Mouse (Mus musculus) thymus, postnatal 0 days (tissue): ENCODE data around the gene Slc6a4. TPM values are rescaled to one million over a fixed set of nuclear protein-coding genes. Genes with fewer than 3 reads are reported as not detected.
A peak's percentile ranks its signal among the peaks of the same experiment; 100 is the strongest.

ENCODE experiments used
- DNase-seq: peaks from one replicate; pipeline ENCODE4 v3.0.0-alpha.2; 2015; ENCODE audit warnings: low spot score
- polyA plus RNA-seq: library from polyadenylated mRNA; unstranded; fragments of >200 nt; fragmentation: Nextera tagmentation; extraction: Ambion mirVana; gene quantifications from 2 replicates; pipeline ENCODE4 v1.2.1, GENCODE M21; 2015

Gene Slc6a4
- 0.66 and 1.1 TPM in 2 replicates for polyA plus RNA-seq

DNA sequence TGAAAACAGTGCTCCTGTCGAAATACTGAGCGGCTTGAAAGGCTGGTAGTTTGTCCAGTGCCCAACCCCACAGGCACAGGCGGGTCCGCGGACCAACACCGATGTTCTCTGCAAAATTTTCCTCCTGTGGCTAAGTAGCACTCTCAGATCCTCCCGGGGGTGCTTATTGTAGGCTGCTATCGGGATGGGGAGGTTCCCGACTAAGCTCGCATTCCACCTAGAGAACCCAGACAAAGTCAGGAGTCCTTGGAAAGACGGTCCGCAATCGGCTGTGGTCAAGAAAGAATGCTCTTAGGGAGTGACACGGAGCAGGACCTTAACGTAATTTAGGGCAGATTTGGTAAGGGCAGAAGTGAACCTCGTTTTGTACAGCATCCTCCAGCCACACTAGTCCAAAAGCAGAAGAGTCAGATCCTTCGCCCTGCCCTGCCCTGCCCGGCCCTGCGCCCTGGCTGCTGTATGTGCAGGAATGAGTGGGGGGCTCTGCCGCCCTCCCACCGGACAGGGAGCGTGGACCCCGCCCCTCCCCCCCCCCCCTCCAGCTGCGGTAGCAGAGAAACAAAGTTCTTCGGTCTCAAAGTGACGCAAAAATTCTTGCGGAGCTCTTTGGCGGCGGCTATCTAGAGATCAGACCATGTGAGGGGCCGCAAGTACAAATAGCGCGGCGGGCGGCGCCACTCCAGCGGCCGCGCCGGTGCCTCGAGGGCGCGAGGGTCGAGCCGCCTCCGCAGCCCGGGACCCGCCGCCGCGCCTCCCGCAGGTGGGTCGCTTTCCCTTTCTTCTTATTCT lies at the start of gene Slc6a4:
Gene Slc6a4, plus strand, starts transcription at position 688 of the 789 bp plus-strand sequence.
- peak; percentile 11 for DNase-seq

DNA sequence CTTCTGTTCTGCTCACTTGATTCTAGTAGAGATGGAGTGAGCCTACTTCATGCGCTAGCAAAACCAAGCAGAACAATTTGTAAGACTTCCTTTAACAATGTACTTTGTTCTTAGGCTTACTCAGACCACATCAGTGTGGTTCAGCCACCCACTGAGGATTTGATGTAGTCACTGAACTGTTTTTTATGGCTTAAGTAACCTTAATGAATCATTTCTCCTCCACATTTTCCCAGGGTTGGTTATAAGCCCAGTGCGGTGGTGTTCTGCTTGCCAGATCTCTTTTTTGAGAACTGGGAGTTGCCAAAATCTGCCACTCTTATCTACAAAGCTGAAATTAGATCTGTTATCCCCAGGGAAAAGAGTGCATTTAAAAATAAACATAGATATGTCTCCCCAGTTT lies 44.9 kb upstream of the Slc6a4 start:
- no peak for DNase-seq

- no peak for DNase-seq
Measured at GRCm38 (mm10) chr11:76965703-76966102, 32.7 kb upstream of the Slc6a4 start.

DNA sequence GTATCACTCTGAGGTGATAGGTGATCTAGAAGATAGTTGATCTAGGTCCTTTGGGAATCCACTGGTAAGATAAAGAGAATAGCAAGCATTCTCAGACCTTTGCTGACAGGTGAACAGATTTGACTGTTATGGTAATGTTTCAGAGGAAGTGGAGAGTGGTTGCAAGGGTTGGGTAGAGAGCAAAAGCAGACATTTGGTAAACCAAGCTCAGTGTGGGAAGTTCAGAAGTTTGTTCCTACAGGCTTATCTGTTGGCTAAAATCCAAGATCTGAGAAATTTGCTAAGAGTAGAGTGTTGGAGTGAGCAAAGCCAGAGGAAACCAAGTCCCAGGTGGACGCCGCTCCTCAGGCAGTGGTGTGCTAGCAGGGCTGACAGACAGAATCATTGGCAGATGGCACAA lies 28.1 kb upstream of the Slc6a4 start:
- DNase-seq = no peak

GRCm38 (mm10) chr11:76974680-76975319 lies 23.6 kb upstream of the Slc6a4 start:
- no peak for DNase-seq

DNA sequence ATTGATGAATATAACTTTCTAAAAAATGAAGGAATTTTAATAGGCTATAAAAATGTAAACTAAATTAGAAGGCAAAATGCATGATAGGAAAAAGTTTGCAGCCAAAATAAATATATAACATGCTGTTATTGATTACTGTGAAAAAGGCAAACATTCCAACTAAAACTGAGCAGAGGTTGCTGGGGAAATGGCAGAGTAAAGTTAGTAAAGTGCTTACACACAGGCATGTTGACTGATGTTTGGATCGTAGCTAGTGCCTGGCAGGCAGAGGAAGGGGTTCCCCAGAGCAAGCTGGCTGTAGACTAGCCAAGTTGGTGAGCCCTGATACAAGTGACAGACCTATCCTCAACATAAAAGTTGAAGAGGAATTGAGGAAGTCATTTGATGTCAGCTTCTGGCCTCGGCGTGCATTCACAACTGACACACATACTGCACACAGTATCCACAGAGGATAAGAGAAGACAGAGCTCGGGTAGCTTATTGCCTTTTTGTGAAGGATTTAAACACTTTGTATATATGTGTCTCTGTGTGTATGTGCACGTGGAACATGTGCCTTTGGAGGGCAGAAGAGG lies 16.7 kb upstream of the Slc6a4 start:
- no peak for DNase-seq

- no peak for DNase-seq
Measured at GRCm38 (mm10) chr11:76982415-76982814, 16.0 kb upstream of the Slc6a4 start.

DNA sequence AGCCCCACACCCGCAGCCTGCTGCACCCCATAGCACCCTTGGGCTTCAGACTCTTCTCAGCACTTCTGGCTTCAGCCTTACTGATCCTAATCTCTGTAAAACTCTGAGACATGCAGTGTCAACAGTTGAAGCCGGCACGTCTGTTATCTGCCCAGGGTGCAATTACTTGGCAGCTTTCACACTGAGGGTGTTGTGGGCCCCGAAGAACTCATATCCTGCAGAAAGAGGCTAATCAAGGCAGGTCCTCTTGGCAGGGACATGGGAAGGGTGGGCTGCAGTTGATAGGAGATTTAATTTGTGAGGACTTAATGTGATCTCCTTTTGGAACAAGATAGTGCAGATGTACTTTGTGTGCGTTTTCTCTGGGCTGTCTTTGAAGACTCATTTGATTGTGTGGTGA lies 14.8 kb upstream of the Slc6a4 start:
- DNase-seq = no peak

- DNase-seq = no peak
Measured at GRCm38 (mm10) chr11:76984173-76984572, 14.2 kb upstream of the Slc6a4 start.

DNA sequence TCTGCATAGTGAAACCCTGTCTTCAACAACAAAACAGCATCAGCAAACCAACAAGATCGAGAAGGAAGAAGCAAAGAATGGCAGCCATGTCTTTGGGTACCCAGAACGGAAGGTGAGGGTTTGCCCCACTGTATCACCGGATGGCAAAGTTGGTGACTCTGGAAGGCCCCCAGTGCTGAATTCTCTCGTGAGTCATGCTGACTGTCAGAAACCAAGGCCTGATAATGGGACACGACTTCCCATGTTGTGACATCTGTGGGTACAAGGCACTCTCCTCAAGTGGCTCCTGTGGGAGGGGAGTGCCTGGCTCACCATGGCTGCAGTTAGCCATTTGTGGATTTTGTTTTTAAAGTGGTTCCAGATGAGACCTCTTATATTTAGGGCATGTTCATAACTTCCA lies 7.6 kb upstream of the Slc6a4 start:
- no peak for DNase-seq

GRCm38 (mm10) chr11:76992886-76993285 lies 5.5 kb upstream of the Slc6a4 start:
- peak; percentile 60 for DNase-seq

DNA sequence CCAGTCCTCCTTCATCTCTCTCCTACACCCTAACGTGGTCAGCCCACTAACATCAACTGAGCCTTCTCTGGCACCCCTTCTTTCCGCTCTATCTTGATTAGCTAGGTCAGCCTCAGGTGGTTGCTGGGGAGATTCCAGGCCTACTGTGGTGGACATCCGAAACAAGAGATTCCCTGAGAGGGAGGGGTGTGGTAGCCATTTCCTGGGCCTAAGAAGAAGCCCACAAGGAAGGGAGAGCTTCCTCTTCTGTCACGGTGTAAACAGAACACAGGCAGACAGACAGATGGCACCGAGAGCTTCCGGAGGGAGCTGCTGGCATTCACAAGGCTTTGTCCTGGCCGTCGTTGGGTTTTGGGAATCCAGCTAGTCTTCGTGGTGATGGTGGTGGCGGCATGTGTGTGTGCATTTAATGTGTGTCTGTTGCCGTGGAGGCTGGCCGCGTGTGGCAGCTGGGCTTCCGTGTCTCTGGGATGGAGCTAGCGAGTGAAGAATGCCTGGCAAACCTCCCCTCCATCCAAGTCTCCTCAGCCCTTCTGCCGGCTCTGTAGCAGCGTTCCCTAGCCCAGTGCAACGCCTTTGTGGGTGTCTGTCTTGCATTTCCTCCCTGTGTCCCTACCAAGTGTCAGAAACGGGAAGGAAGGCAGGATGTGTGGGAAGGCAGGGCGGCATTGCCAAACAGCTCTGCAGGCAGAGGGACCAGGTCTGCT lies 2.3 kb upstream of the Slc6a4 start:
- no peak for DNase-seq

- DNase-seq = peak; percentile 51
Measured at GRCm38 (mm10) chr11:76997305-76997704, 1.1 kb upstream of the Slc6a4 start.

- DNase-seq = no peak
Measured at GRCm38 (mm10) chr11:76998705-76999226, 363 bp downstream of the Slc6a4 start.

- DNase-seq = peak; percentile 22
Measured at GRCm38 (mm10) chr11:77000741-77001140, 2.3 kb downstream of the Slc6a4 start.

DNA sequence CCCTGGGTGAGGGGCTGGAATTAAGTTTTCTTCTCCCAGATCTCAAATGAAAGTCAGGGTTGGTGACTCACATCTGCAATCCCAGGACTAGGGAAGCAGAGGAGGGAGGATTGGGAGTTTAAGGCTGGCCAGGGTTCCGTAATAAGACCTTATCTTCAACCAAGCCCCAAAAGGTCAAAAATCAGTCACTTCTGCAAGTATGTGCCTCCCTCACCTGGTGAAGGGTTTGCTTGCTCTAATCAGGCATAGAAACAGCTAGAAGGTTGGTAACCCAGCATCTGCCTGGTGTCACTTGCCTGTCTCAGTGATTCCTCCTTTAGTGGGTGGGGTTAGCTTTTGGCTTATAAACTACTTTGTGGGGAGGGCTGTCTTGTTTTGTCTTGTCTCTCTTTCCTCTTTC lies 4.0 kb downstream of the Slc6a4 start:
- no peak for DNase-seq

- DNase-seq = no peak
Measured at GRCm38 (mm10) chr11:77005881-77006280, 7.5 kb downstream of the Slc6a4 start.

DNA sequence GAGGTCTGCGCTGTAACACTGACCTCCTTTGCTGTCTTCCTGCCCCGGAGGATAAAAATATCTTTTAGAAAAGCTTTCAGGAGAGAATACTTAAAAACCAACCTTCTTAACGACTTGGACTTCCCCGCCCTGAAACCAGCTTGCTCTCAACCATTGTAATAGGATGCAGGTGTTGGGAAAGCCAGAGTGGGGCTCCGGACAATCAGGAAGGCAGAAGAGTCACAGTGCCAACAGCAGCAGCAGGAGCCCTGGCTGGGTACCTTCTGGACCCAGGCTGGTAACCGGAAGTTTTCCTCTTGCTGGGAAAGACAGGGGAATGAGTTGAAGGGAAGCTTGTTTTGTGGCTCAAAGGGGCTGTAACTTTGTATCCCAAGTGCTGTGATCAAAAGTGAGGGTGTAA lies 8.2 kb downstream of the Slc6a4 start:
- no peak for DNase-seq

DNA sequence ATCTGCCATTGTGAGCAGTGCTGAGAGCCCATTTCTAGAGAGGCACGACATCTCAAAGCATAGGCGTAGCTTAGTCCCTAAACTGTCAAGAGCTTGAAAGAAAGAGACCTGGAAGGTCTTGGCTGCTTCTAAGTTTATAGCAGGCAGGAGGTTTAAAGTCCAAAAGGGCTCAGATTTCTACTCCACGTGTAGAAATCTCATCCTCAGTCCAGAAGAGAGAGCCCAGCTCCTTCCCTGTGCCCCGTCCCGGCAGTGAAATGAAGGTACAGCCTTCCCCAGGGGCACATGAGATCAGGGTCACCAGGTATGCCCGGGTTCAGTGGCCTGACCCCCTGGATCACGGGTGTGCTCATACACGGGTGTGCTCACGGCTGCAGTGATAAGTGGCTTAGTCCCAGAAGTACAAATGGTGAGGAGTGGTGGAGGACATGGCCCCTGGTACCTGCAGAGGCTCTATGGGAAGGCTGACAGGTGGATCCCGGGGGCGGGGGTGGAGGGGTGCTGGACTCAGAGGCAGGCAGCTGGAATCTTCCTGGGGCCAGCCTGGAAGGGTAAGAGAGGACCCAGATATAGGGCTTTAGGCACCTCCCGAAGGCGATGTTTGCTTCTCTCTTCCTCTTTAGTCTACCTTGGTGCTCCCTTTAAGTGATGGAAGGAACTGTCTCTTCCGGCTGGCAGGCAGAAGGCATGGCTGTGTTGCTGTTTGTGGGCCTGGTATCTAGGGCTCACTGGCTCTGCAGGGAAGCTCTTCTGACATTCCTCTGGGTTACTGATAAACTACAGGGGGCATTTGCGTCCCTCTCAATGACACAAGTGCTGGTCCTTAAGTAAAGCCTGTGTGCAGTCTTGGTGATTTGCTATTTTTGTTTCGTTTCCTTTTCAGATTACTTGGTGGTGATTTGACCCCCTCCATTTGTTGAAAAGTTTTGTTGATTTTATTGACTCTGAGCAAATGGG lies 10.9 kb downstream of the Slc6a4 start:
- DNase-seq = no peak

DNA sequence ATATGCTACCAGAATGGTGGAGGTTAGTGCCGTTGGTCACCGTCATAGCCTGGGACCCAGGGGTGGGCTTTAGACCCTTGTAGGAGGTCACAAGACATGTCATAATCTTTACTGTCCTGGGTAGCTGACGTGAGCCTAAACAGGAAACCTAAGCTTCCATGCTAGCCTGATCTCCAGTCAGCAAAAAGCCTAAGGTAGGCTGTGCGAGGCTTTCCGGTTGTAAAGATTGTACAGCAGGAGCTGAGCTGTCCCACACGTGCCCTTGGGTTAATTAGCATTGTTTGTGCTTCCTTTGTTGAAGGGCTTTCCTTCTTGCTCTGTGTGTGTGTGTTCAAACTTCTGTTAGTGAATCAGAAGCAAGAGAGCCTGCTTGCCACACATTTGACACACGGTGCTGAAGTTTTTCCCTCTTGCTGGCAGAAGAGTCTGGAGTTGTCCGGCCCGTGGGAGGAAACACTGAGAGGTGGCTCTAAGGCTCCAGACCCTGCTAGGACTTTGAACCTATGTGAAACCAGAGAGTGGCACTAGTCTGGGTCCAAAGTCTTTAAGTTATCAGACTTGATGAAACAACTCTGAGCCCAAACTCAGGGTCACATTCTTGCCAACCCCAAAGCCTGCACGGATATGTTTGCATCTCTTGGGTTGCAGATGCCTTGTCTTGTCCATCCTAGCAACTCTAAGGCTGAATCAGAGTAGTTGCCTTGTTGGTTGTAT lies 12.5 kb downstream of the Slc6a4 start:
- no peak for DNase-seq
